In the genomic region with DNA sequence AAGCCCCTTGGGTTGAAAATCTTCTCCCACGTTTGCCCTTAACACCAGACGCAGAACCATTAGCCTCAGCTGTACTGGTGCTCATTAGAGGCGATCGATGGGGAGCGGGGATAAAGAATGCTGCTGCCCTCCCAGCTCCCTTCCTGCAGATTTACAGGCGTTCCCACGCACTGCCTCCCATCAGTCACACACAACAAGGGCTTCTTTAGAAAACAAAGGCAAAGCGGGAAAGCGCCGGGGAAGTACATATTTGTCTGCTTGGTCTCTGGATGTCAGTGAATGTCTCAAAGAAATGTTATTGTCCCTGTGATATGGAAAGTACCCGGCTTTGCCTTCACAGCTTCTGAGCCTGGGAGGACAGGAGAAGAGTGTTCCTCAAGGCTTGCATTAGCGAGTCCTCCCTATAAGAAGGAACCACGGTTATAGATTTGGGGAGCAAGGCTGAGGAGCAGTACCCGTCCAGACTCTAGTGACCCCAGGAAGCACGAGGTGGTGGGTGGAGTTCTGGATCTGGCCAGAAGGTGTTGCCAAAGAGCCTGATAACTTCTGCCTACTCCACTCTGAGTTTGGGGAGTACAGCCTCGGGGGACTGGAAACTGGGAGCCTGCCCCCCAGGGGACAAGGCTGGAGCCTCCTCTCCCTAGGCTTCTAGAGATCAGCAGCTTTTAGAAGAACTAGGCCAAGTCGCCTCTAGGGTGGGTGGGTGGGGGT, we compare ENCODE assay signal across 8 mouse cellular contexts.
DNase-seq lines count a peak whose midpoint lies in the region; TF ChIP-seq lines count a peak whose summit lies in the region.

No protein-coding gene starts in this region.

- peak; percentile 69 for TF ChIP-seq CTCF in layer of hippocampus, adult 2 months (conservative IDR thresholded peaks at IDR 0.05)

- no peak overlapping the region for H3K4me3 ChIP-seq in layer of hippocampus, adult 2 months

- H3K27ac ChIP-seq in layer of hippocampus, adult 2 months = no peak overlapping the region

- peak; percentile 3 to 12 for DNase-seq in layer of hippocampus, adult 2 months (ENCODE audit: low spot score in 2 of 2)
- DNase-seq in layer of hippocampus, adult 9-11 months = no peak
- DNase-seq in c-Kit-positive CD71-negative TER-119-negative erythroid progenitor cells, embryonic 14.5 days (ENCODE audit: low read depth) = peak; percentile 5
- DNase-seq in heart, adult 9 months (ENCODE audit: low spot score in 2 of 2) = peak; percentile 7 to 31
- DNase-seq in kidney, adult 11 months = peak; percentile 9
- peak; percentile 52 for DNase-seq in lung, postnatal 10 days
- peak; percentile 56 for DNase-seq in testis, postnatal 10 days (ENCODE audit: low spot score)
- no peak for DNase-seq in left cerebral cortex, adult 11 months (ENCODE audit: low spot score)

Comparison
In these comparisons a context has a peak if more than half of its experiments do, and no peak if none do; other contexts are left out.
1. DNase-seq: peak in layer of hippocampus, adult 2 months (2 of 2), c-Kit-positive CD71-negative TER-119-negative erythroid progenitor cells, embryonic 14.5 days (single experiment), heart, adult 9 months (2 of 2), kidney, adult 11 months (single experiment), lung, postnatal 10 days (single experiment) and testis, postnatal 10 days (single experiment); none in layer of hippocampus, adult 9-11 months (single experiment) and left cerebral cortex, adult 11 months (single experiment).